Mouse (Mus musculus) ES-E14 (cell line): ENCODE data around the gene Dnaaf2. TPM values are rescaled to one million over a fixed set of nuclear protein-coding genes. Genes with fewer than 3 reads are reported as not detected.

Experiments used
- DNase-seq: peaks from one replicate; pipeline ENCODE4 v3.0.0-alpha.2; 2013; ENCODE audit warnings: low read depth, low spot score
- H3K27ac ChIP-seq: 2 replicates; pipeline ENCODE4 v1.5.1; 2012; ENCODE audit warnings: low read depth, mild to moderate bottlenecking, low read length, moderate library complexity, mixed read lengths; ENCODE audit not compliant: poor library complexity, insufficient read depth, severe bottlenecking
- H3K36me3 ChIP-seq: 2 replicates; pipeline ENCODE4 v1.6.1; 2012; ENCODE audit warnings: mild to moderate bottlenecking, low read length, moderate library complexity, mixed read lengths; ENCODE audit not compliant: control insufficient read depth, poor library complexity, insufficient read depth, severe bottlenecking
- H3K4me1 ChIP-seq, 2 experiments: fragments of 150-350 bp in 1 of 2; sonication (generic) in 1 of 2; 2 replicates each; pipeline ENCODE4 v1.6.1; 2012; ENCODE audit warnings: low read length in 2 of 2, mild to moderate bottlenecking in 1 of 2, mixed read lengths in 1 of 2; ENCODE audit not compliant: control insufficient read depth in 2 of 2, insufficient read depth in 2 of 2, poor library complexity in 1 of 2
- H3K4me3 ChIP-seq, 2 experiments: fragments of 150-350 bp in 1 of 2; sonication (generic) in 1 of 2; 2 replicates each; pipeline ENCODE4 v1.5.1; 2012; ENCODE audit warnings: low read length in 2 of 2, low read depth in 1 of 2, mild to moderate bottlenecking in 1 of 2, mixed read lengths in 1 of 2; ENCODE audit not compliant: insufficient read depth in 1 of 2, poor library complexity in 1 of 2, severe bottlenecking in 1 of 2
- H3K9ac ChIP-seq: 2 replicates; pipeline ENCODE4 v1.6.1; 2012; ENCODE audit warnings: low read depth, mild to moderate bottlenecking, low read length, mixed read lengths; ENCODE audit not compliant: poor library complexity, insufficient read depth, severe bottlenecking
- H3K9me3 ChIP-seq: fragments of 150-350 bp; sonication (generic); 2 replicates; pipeline ENCODE4 v1.6.1; 2012; ENCODE audit warnings: low read depth, mild to moderate bottlenecking, low read length; ENCODE audit not compliant: control insufficient read depth, insufficient read depth
- CHD2 ChIP-seq: IDR thresholded peaks from 2 replicates; pipeline ENCODE4 v1.6.1; 2014; ENCODE audit warnings: mild to moderate bottlenecking, low read depth, low read length, inconsistent platforms
- HCFC1 ChIP-seq: IDR thresholded peaks from 2 replicates; pipeline ENCODE4 v1.6.1; 2012; ENCODE audit warnings: low read length, inconsistent platforms, borderline replicate concordance; ENCODE audit not compliant: insufficient read depth
- MAFK ChIP-seq: IDR thresholded peaks from 2 replicates; pipeline ENCODE4 v1.6.1; 2014; ENCODE audit warnings: mild to moderate bottlenecking, low read depth, low read length, inconsistent platforms; ENCODE audit not compliant: insufficient read depth
- ZC3H11A ChIP-seq: IDR thresholded peaks from 2 replicates; pipeline ENCODE4 v1.6.1; 2012; ENCODE audit warnings: low read depth, mild to moderate bottlenecking, inconsistent platforms, low read length, borderline replicate concordance
- ZNF384 ChIP-seq: IDR thresholded peaks from 2 replicates; pipeline ENCODE4 v1.6.1; 2012; ENCODE audit warnings: low read depth, low read length, inconsistent platforms
- in situ Hi-C, 2 experiments: fragments of 600-800 bp; cut with MboI; formaldehyde crosslinking; loops; one replicate each; pipeline ENCODE4 v1.15.1; 2025; ENCODE audit warnings: low sequenced_read_pairs in 2 of 2, inconsistent platforms in 1 of 2; ENCODE audit not compliant: unreplicated experiment in 2 of 2
- total RNA-seq: library from RNA; depleted of rRNA; stranded (reverse); fragments of 300-350 nt; gene quantifications from 2 replicates; pipeline ENCODE4 v1.2.3, GENCODE M21; 2012

Dnaaf2 gene
- total RNA-seq, 1 experiment: 4.3 TPM

DNA sequence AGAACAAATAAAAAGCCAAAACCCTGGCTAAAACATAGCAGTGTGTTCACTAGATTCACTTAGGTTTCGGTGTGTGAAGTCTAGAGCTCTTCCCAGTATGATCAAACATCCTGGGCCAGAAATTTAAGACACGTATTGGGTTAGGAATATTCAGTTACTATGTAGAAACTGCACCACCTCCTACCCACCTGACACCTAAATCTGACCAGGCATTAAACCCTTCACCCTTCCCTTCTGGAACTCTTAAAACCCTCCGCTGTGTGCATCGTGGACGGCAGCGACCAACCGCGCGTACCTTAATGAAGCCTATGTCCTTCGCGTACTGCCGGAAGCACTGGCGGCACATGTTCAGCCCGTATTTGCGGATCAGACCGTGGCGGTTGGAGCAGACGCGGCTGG lies 39.9 kb downstream of the Dnaaf2 start:
- in situ Hi-C loops: no loop called here

DNA sequence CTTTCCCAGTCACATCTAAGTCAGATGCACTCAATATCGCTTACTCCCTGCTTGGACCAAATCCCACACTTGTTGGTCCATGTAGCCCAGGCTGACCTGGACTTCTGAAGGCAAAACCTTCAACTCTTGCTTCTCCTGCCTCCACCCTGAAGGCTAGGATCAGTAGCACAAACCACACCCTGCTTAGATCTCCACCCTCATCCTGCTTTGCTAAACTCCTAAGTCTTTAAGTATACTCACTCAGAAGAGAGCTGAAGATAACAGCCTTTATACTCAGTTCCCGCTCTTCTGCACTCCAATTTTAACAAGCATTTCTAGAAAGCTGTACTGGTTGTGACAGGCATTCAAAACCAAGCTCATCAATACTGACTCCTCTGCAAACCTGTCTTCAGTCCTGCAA lies 41.1 kb downstream of the Dnaaf2 start:
- Histone ChIP-seq H3K27ac (peak overlapping the region; percentile 41; the same call in 1 of the 2 replicates), H3K9ac (peak overlapping the region; percentile 92; the same call in 1 of the 2 replicates), H3K4me1 (peaks cover 0 to 4% of the 10 kb centered on the region in 2 experiments; a peak in 2 of 4 replicates), H3K4me3 (peak overlapping the region; percentile 2 to 86; a peak in 1 of 4 replicates), H3K36me3 (peaks cover 14% of the 10 kb centered on the region), H3K9me3 (no peaks in the 10 kb centered on the region)
- in situ Hi-C loops: no loop called here
- TF ChIP-seq ZNF384 (no peak), ZC3H11A (no peak), MAFK (no peak), HCFC1 (no peak), CHD2 (no peak; the same call in 1 of the 2 replicates)
- no peak for DNase-seq

More for the DNA sequence above, 39.9 kb downstream of the Dnaaf2 start:
- Histone ChIP-seq H3K4me3 (peak overlapping the region; percentile 86 to 98), H3K9me3 (no peaks in the 10 kb centered on the region), H3K9ac (peak overlapping the region; percentile 92), H3K27ac (peak overlapping the region; percentile 89), H3K4me1 (peaks cover 0 to 5% of the 10 kb centered on the region in 2 experiments; a peak in 2 of 4 replicates), H3K36me3 (peaks cover 14% of the 10 kb centered on the region)
- DNase-seq: no peak
- no peak for TF ChIP-seq ZNF384
- no peak for TF ChIP-seq CHD2
- TF ChIP-seq ZC3H11A: no peak
- no peak for TF ChIP-seq HCFC1
- TF ChIP-seq MAFK: no peak

DNA sequence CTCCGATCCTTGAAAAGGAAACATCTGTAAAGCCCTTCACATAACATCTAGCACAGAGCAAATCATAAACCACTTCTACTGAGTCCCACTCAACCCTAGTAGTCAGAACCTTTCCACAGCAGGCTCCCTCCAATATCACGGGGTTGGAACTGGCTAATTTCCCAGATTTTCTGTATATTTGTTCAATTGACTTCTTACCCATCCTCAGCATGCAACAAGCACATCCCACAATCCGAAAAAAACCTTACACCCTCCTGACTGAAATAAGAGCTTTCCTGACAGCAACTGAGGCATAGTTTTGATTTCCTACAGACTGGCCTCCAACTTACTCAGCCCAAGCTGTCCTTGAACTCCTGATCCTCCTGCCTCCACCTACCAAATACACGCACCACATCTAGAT lies 41.8 kb downstream of the Dnaaf2 start:
- Histone ChIP-seq H3K9me3 (no peaks in the 10 kb centered on the region), H3K27ac (no peak overlapping the region), H3K4me3 (no peak overlapping the region), H3K36me3 (peaks cover 14% of the 10 kb centered on the region), H3K4me1 (peaks cover 0 to 4% of the 10 kb centered on the region in 2 experiments; a peak in 2 of 4 replicates), H3K9ac (no peak overlapping the region)
- in situ Hi-C loops: no loop called here
- DNase-seq: no peak
- TF ChIP-seq ZNF384: no peak
- no peak for TF ChIP-seq ZC3H11A
- TF ChIP-seq MAFK: no peak

DNA sequence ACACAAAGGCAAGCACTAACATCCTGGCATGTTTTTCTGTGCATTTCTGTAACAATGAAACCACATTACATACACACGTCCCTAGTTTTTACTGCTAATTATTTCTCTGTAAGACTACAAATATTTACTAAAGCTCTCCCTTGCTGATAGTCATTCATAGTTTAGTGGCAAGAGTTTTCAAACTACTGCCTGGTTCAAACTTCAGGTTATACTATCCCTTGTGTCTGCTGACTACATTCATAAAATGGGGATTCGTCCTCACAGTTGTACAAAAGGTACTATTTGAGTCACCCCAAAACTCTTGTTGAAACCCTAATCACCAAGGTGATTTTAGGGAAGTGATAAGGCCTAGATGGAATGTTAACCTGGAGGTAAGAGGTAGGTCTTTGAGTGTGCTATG lies 42.3 kb downstream of the Dnaaf2 start:
- Histone ChIP-seq H3K9me3 (no peaks in the 10 kb centered on the region), H3K36me3 (peaks cover 14% of the 10 kb centered on the region), H3K27ac (no peak overlapping the region), H3K4me1 (peaks cover 0 to 4% of the 10 kb centered on the region in 2 experiments; a peak in 2 of 4 replicates), H3K9ac (no peak overlapping the region), H3K4me3 (no peak overlapping the region)
- in situ Hi-C loops: no loop called here
- TF ChIP-seq CHD2 (no peak), MAFK (no peak), ZC3H11A (no peak), ZNF384 (no peak), HCFC1 (no peak)
- no peak for DNase-seq

DNA sequence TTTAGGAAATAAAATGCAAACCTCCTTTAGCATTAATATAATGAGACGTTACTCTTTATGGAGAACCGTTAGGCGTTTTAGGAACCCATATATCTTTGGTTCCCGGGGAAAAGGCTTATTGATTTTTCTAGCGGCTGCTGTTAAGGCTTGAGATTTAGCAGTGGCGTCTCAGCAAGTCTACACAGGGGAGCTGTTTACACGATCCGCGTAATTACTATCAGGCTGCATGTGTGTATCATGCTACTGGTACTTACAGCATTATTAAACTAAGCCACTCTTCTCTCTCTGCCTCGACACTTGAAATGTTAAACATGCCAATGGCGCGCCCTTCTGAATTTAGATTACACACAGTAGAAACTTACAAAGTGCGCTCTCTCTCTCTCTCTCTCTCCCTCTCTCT lies 48.2 kb downstream of the Dnaaf2 start:
- Histone ChIP-seq H3K9me3 (no peaks in the 10 kb centered on the region), H3K27ac (no peak overlapping the region), H3K4me1 (peaks cover 0 to 3% of the 10 kb centered on the region in 2 experiments; a peak in 2 of 4 replicates), H3K9ac (no peak overlapping the region), H3K4me3 (no peak overlapping the region), H3K36me3 (no peaks in the 10 kb centered on the region)
- DNase-seq: no peak
- in situ Hi-C loops: no loop called here
- TF ChIP-seq ZC3H11A: no peak
- TF ChIP-seq CHD2: no peak
- no peak for TF ChIP-seq ZNF384
